Mouse (Mus musculus) retina, postnatal 7 days (tissue): ENCODE results near the gene Tmem29.
"Not testable (repeated sequence)": the region's sequence is repeated elsewhere in the genome, so short reads cannot be mapped to it uniquely, and the experiment has no call there.

Experiments
- DNase-seq: peaks from one replicate; pipeline ENCODE4 v3.0.0-alpha.2; 2012; ENCODE audit warnings: low read depth, low spot score

The Tmem29 gene

DNA sequence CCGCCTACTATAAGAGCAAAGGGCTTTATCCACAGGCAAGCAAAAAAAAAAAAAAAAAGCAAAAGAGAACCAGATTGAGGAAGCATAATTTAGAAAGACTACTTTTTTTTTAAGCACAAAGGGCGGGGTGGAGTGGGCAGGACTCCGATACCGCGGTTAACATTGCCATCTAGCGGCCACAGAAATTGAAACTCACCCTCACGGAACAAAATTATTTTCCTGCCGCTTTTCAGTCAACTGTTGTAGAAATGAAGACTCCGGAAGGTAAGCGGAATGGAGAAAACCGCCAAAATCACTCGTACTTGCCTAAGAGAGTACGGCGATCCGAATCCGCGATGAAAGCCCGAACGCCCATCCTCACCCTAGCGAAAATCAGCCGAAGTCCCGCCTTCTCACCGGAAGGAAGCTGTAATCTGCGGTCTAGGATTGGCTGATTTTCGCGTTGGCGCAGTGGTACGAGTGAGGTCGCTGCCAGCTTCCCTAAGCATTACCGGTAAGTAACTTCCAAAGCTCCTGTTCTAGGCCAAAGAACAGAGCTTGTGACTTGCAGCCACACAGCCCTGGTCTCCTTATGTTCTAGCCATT lies at the start of gene Tmem29:
Gene Tmem29, minus strand, starts transcription at position 389 of the 585 bp plus-strand sequence.
- DNase-seq = peak; percentile 87

DNA sequence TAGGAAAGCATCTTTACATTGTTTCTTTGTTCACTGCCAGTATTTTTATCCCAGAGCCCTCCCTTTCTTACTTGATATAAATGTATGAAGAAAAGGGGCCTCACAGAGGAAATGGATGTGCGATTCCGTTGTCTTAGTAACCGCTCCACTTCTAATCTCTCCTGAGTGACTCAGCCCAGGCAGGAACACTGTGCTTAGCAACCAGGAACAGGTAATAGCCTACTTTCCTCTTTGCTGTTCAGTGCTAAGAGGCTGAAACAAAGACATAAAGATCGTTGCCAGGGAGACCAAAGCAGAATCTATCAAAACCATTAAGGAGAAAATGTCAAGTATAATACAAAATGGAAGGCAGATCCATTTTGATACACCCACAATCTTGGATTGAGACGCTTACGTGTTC lies 49.7 kb upstream of the Tmem29 start:
- no peak for DNase-seq

DNA sequence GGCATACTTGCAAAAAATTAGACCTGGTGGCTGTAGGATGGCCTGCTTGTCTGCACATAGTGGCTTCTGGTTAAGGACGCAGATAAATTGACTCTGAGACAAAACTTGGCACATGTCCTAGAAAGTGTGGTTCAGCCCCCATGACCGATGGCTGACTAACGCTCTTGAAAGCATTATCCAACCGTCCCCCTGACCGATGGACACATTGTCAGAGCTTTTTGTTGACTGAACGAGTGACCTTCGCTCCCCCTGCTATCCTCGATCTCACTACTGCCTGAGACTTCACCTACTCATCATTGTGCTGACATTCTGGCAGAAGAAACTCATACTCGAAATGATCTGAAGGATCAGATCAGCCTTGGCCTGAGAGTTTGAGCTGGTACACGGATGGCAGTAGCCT lies 28.9 kb upstream of the Tmem29 start:
- DNase-seq = not testable (repeated sequence)

DNA sequence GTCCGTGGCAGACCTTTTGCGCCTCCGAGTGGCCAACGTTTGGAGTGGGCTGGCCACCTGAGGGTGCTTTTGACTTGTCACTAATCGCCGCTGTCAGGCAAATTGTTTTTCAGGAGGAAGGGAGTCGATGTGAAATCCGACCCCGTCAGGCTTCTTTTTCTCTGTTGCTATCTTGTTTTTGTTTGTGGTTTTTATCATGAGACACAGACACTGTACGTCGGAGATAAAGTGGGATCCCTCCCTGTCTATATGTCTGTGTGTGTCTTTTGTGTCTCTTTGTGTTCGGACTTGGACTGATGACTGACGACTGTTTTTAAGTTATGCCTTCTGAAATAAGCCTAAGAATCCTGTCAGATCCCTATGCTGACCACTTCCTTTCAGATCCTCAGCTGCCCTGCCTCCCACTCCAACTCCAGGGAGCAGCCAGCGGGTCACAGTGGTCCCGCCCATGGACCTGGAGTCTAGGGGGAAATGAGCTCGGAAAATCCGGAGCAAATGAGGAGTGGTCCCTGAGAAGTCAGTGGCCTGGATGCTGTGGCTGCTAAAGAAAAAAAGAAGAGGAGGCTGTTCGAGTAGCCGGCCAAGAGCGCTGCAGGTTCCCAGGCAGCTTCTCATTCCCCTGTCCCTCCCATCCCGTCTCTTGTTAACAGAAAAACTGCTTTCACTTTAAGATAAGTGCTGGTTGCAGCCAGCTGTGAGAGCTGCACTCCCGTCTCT lies 27.5 kb upstream of the Tmem29 start:
- not testable (repeated sequence) for DNase-seq

DNA sequence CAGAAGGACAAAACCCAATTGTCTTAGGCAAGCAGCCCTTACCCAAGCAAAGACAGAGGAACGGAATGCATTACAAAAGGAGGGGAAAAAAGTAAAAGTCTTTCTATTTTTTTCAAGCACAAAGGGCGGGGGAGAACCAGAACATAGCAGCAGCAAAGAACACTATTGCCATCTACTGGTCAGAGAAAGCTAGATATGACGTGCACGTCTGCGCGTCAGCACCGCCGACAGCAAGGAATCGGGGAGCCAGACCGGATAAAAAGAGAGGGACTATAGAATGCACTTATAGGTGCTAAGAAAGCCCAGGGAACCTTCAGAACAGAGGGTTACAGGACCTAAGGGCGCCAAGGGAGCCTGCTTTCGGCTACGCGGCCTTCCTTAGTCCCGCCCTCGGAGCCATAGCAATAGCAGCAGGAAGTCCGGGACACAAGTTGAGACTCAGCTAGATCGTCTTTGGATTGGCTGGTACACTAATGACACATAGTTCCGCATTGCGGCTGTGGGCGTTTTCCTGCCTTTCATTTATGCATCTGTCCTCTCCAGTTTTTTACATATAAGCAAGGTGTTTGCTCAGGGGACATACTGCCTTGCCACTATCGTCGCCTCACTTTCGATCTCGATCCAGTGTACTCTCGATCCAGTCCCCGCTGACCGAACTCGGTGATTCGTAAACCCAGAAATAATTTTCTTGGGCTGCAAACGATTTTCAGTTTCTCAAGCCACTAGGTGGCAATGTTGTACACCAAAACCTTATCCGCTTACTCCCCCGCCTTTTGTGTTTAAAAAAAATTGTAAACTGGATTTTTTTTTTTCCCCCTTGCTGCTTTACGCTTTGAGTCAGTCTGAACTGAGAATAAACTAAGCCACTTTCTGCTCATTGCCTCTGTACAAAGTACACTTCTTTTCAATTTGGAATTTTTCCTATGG lies 19.2 kb upstream of the Tmem29 start:
- peak; percentile 82 for DNase-seq

DNA sequence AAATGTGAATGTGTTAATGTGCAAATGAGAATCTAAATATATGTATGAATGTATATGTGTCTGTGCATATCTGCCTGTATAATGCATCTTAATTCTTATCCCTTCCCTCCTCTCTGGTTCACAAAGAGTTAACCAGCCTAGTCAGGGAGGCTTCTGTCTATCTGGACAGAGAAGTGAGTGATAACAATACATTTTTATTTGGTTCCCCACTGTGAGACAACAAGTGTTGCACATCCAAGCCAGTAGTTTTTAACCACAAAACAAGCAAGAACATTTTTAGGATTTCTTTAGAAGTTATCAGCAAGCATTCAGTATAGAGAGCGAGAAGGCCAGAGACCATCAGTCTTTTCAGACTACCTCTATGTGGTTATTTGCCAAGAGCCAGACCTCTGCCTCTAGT lies 12.5 kb upstream of the Tmem29 start:
- no peak for DNase-seq

DNA sequence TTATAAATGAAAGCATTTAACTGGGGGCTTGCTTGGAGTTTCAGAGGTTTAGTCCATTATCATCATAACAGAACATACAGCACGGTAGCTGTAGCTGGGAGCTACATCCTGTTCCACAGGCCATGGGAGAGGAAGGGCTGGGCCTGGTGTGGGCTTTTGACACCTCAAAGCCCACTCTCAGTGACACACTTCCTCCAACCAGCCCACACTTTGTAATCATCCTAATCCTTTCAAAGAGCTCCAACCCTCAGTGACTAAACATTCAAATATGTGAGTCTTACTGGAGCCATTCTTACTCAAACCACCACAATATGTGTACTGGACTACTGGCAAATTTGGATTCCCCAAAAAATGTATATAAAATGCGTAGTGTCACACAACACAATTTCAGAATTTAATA lies 9.3 kb upstream of the Tmem29 start:
- DNase-seq = no peak

DNA sequence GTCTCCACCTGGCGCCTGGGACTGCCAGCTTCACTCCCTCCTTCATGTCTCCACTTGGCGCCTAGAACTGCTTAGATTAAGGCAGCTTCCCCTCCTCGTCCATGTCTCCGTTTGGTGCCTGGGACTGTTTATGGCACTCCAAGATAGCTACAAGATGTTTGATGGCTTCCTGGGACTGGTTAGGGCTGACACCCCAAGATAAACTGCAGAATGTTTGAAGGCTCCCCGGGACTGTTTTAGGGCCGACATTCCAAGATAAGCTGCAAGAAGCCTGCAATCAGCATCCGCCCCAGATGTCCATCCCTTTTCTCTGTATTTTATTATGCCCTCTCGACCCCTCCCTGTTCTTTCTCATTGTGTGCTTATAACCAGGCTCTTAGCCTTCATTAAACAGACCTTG lies 7.9 kb upstream of the Tmem29 start:
- DNase-seq = not testable (repeated sequence)

DNA sequence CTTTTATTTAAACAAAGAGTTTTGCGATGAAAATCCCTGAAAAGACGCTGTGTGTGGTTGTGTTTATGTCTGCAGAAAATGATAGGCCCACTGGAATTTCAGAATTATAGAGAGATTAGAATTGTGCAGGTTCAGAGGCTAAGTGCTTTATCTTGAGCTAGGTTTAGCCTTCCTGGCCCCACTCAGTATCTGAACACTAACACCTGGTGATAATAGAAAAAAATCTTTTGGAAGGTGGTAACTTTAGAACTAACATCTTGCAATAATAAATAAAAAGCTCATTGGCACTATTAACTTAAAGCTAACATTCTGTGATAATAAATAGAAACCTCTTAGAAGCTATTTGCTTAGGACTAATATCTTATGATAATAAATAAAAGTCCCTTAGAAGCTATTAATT lies 1.2 kb upstream of the Tmem29 start:
- no peak for DNase-seq

DNA sequence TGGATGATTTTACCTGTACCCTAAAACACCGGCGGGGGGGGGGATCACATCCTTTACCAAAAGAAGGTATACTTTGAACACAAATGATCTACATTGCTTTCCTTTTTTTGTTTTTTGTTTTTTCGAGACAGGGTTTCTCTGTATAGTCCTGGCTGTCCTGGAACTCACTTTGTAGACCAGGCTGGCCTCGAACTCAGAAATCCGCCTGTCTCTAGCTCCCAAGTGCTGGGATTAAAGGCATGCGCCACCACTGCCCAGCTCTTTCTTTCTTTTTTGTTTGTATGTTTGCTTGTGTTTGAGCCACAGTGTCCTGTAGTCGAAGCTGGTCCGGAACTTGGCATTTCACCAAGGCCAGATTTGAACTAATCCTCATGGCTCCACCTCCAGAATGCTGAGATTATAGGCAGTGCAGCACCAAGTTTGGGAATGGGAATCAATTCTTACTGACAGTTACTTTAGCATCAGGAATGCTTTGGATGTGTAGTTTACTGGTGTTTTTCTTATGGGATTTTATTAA lies 515 bp upstream of the Tmem29 start:
- DNase-seq = no peak

DNA sequence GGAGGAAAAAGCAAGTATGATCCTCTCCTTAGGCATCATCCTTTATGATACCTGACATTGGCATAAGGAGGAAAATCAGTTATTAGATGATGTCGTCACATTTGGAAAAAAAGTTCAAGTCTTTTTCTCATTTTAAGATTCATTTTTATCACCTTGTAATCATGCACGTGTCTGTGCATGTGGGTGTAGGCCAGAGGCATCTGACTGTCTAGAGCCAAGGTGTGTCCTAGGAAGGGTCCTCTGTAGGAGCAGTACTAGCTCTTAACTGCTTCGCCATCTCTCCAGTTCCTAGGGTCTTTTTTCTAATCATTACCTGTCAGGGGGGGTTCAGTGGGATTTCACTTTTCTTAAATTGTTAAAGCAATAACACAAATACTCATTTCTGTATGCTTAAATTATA lies 818 bp downstream of the Tmem29 start:
- no peak for DNase-seq

DNA sequence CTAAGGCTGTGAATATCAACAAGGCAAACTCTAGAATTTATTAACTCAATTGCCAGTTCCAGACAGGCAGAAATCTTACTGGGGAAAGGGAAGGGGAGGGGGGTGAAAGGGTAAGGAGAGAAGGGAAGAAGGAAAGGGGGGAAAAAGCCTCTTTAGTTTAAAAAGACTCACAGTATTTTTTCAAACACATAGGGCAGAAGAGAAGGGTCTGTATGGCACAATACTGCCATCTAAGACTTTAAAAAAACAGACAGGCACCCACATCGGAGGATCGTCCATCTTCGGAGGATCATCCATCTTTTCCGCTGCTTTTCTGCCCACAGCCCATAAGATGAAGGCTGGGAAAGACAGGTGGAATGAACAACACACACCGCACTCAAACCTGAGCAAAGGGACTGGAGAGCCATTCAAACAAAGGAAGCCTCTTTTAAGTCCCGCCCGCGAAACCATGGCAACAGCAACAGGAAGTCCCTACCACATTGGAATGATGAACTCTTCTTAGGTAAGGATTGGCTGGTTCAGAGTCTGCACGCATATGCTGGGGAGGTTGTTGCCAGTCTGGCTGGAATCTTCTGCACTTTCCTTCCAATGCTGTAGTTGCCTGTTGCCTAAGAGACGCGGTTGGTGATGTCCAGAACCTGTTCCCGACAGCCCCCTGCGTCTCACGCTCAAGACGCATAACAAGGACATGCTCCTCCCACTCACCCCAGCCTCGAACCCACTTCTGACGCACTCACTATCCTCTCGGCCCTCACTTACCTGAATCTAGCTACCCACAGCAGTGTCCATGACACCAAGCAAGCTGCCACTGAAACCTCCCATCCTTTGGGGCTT lies 18.2 kb downstream of the Tmem29 start:
- DNase-seq = peak; percentile 46

DNA sequence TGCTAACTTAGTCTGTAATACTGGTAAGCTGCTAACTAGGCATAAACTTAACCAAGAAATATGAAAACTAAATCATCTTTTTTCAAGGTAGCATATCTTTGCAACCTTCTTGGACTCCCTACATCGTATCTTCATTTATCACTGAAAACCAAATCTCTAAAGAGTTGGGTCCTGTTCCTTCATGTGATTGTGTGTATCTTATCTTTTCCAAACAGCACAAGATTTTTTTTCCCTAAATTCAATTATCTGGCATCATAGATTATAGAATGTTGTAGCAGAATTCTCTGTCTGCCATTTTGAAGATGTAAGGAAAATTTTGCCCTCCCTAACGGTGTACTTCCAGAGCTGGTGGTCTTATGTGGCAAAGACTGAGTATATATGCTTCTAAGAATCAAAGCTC lies 22.6 kb downstream of the Tmem29 start:
- no peak for DNase-seq

DNA sequence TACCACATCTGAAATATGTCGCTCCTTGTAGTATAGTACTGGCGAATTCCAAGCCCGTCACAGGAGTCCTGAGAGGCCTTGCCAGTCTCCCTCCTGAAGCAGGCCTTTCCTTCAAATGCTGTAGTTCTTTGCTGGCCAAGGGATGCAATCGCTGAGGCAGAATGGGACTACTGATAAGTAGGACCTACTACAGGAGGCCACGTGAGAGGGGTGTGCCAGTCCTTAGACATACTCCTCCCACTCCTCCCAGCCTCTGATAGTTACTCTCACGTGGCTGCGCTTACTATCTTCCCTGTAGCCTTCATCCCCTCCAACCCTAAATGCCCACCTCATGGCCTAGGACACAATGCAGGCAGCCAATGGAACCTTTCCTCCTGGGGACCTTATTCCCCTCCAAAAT lies 23.6 kb downstream of the Tmem29 start:
- no peak for DNase-seq

DNA sequence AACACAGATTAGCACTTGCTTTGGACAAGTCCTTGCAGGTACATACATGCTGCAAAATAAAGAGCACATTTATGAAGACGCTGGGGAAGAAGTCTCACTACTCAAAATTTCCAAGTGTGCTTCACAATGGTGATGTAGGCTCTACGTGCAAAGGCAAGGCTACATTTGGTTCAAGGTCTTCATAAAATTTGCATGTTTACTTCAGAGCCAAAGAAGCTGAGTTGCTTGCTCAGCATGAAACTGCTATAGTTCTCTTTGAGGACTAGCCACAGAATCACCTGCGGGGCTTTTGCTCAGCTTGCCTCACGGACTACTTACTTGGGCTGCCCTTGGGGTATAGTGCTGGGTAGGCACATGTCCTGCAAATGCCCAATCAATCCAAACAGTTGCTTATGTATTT lies 45.4 kb downstream of the Tmem29 start:
- DNase-seq = no peak
